Mouse (Mus musculus): Measurements from ENCODE around the gene Rtl4.

GRCm38 (mm10) chrX:144652196-144652595 lies 36.5 kb upstream of the Rtl4 start:
- TF ChIP-seq CTCF (IDR thresholded peaks at IDR 0.05; ENCODE audit: insufficient read depth, low read depth, low read length) (no peak), POLR2A (IDR thresholded peaks at IDR 0.05; ENCODE audit: insufficient read depth, low read depth, low read length) (no peak)
